Mouse (Mus musculus) retina, embryonic 14.5 days (tissue): ENCODE data around the gene Vmn2r27.

Source experiments
- DNase-seq: peaks from one replicate; pipeline ENCODE4 v3.0.0-alpha.2; 2015; ENCODE audit warnings: low spot score

Gene Vmn2r27

DNA sequence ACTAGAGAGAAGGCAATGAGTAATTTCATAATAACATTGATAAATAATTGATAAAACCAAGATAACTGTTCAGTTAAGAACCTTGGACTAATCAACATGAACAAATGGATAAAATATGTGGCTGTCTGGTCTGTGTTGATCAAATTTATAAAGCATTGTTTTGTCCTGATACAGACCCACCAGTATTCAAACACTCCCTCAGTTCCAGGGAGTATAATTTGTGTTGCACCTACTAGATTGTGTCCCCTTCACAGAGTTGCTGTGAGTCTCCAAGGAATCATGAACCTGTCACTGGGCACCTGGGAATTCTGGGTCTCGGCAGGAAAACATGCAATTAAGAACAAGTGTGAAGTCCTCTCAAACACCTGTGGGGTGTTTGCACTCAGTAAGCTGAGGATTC lies at the start of gene Vmn2r27:
Gene Vmn2r27, minus strand, starts transcription at position 101 of the 400 bp plus-strand sequence.
- DNase-seq, result no peak

DNA sequence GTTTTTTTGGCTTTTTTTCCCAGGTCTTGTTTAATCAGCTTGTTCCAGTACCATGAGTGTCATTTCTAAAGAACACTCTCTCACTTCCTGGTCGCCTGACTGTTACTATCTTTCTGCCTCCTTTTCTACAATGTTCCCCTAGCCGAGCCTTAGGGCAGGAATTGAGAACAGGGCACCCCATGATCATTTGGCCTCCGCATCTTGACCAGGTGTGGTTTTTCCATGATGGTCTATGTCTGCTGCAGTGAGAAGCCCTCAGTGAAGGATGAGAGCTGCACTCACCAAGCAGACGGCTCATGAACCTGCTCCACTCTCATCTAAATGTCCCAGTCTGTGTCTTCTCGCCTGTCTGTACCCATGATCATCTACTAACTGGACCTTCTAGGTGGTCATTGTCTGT lies 46.6 kb upstream of the Vmn2r27 start:
- no peak for DNase-seq

DNA sequence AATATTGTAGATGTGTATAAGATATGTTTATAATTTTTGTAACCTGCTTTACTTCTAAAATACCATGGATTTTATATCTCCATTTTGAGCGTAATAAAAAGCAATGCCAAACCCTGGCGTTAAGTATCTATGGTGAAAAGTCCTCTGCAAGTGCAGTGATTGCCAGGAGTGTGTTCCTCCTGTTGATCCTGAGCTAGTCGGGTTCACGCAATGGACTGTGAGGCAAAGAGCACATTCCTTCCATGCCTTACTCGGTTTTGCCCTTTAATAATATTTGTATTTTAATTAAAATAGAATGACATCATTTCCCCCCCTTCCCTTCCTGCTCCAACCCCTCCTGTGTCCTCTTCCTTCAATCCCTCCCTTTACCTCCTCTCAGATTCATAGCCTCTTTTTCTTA lies 46.0 kb upstream of the Vmn2r27 start:
- DNase-seq, result no peak

DNA sequence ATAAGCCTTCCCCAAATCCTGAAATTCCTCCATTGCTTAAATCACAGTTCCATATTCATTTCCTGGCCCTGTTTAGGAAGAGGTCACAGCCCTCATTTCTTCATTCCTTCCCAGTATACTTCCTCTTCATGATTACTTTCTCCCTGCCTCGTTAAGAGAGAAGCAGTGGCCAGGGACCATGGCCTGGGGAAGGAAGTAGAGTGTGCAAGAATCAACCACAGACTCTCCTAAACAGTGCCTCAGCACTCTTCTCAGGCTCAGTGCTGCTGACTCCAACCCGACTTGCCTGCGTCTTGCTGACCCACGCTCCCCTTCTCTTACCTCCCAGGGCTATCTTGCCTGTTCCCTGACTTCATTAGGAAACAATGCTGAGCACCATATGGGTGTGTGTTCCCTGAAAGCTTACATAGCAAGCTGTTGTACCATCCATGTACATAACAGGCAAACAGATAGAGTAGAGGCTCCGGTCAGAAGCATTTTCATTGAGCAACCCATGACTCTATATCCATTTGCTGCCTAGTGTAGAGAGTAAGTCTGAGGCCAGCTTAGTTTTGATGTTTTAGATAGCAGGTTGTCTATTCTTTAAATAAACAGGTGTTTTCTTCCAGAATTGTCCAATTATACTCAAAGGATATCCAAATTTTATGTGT lies 41.7 kb upstream of the Vmn2r27 start:
- DNase-seq, result no peak

DNA sequence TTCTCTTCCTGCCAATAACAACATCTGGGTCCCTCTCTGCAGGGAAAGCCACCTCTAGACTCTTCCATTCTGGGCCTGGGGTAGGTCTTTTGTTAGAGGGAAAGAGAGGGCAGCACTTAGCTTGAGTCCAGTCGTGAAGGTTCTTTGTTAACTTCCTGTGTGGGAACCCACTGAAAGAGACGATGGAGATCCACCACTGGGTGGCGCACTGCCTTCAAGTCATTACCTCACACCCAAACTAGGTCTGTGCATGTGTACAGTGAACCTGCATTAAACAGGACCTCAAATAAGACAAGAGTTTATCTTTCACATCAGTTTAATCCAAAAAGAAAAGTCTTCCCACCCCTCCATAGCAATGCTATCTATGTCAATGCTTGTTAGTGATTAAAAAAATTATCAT lies 31.0 kb upstream of the Vmn2r27 start:
- peak; percentile 81 for DNase-seq

DNA sequence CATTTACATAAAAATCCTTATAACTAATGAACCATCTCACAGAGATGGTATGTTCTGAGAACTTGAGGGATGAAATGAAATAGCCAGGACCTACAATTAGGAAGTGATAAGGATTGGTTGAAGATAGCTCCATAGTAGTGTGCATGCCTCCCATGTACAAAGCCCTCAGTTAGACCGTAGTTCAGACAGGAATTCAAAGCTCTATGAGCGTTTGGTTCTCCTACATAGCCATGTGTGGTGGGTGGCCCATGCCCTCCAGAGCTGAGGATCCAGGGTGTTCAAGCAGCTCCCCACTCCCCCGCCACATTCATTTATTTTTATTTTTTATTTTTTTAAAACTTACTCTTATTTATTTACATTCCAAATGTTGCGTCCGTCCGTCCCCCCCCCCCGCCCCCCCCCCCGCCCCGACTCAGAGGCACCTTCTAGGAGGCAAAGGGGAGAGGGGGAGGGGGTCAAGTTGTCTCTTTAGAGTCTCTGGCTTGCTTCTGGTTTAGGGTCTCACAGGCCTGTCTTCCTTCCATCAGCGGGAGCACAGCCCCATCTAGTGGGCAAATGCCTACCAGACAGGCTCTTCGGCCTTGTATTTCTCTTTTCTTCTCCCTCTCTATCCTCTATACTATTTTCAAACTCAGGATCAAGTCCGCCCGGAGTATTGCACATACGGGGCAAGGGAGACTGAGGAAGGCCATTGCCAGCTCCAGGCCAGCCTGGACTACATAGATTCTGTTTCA lies 28.7 kb upstream of the Vmn2r27 start:
- DNase-seq, result peak; percentile 90

DNA sequence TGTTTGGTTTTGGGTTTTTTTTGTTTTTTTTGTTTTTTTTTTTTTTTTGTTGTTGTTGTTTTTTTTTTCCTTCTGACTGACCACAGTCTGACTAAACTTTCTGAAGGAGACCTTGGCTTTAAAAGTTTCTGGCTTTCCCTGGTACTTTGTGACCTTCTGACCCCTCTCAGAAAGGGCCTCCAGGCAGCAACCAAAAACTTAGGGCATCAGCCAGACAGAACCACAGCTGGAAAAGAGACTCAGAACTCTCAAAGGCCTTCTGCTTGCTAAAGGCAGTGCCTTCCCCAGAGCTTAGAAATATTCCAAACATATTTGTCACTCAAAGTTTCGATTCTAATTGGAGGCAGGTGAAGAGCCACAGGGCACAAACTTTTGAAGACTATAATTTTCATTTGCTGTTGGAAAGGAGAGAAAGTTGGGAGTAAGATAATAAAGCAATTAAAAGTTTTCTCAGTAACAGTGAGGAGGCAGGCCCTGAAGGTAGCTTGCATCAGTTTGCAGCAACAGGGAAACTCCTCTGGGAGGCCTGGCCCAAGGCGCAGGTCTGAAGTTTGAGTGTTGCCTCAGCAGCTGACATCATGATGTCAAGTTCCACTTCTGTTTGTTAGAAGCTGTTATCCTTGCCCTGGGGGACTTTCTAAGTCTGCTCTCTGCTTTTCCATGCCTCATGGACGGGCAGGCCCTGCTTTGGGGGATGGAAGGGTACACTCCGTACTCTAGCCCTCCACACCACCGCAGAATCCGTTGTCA lies 24.2 kb upstream of the Vmn2r27 start:
- DNase-seq, result no peak

DNA sequence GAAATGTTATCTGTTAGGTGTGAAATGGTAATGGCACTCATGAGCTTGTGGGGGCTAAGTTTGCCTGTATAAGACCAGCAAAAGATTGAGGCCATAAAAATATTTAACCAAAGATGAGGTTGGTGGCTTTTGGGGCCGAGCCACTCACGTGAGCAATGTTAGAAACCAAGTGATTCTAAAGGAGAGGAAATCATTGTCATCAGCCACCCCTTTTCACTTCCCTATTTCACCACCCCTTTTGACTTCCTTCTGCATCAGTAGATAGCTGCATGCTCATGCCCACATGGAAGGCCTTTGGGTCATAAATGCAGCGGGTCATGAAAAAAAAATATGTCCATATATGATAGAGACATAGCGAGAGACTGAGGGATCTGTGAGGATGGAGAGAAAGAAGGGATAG lies 29.5 kb downstream of the Vmn2r27 start:
- DNase-seq, result no peak

DNA sequence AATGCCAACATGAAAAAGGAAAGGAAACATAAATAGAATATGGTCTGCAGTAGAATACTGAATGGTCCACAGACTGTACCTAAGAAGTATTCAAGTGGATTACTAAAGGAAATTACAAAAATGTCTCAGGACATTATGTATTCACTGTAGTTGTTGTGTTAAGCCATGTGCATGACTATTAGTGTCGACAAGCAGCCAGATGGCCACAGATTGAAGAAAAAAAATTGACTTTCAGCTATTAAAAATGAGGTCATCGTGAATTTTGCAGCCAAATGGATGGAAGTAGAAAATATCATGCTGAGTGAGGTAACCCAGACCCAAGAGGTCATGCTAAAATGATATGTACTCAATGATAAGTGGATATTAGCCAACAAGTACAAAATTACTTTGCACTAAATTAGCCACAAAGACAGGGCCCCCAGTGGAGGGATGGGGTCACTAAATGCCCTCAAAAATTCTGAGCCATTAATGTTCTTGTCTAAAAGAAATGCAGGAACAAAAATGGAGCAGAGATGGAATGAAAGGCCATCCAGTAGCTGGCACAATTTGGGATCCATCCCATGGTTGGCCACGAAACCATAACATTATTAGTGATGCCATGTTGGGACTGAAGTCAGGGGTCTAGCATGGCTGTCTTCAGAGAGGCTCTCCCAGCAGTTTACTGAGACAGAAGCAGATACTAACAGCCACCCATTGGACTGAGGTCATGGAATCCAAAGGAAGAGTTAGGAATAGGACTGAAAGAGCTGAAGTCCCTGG lies 63.0 kb downstream of the Vmn2r27 start:
- no peak for DNase-seq

DNA sequence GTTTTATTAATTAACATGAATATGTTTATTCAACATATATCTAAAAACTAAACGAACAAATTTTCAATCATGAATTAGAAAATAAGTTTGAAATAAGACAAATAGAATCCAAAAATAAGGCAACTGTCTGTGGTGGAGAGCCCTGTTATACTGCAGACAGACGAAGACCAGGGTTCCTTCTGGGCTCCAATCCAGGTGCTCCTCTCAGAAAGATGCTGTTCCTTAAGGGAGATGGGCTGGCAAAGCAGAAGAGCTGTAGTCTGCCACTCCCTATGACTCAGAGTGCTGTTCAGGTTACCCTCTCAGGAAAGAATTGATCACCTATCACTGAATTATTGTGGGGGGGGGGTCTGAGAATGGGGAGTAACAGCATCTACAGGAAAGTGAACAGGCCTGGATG lies 65.1 kb downstream of the Vmn2r27 start:
- DNase-seq, result no peak

DNA sequence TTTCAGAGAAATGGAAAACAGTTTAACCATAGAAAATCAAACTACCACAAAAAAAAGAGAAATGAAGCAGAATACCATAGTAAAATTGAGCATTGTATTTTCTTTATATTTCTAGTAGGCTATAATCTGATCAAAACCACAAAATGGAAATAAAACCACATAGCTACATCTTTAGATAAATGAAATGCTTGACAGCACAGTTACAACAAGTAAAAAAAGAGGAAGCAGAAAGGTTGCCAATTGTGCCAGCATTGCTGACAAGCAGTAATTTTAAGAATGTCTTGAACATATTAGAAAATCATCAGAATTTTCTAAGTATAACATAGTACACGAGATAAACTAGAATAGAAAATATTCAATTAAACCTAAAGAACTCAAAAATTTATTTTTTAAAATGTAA lies 81.8 kb downstream of the Vmn2r27 start:
- DNase-seq, result no peak
